Mouse (Mus musculus) embryonic facial prominence, embryonic 11.5 days (tissue): ENCODE results near the gene Acad8. TPM values are rescaled to one million over a fixed set of nuclear protein-coding genes. Genes with fewer than 3 reads are reported as not detected.

Source experiments
- ATAC-seq: fragments of 200-750 bp; cut with Nextera tagmentation; replicated peaks from 2 replicates; pipeline ENCODE4 v1.8.0; 2017; ENCODE audit warnings: low read depth; ENCODE audit not compliant: insufficient number of reproducible peaks, low FRiP score, low TSS enrichment
- DNase-seq: peaks from one replicate; pipeline ENCODE4 v3.0.0-alpha.2; 2015; ENCODE audit warnings: low spot score
- H3K27ac ChIP-seq: fragments of 300-500 bp; sonication (generic); replicated peaks from 2 replicates; pipeline ENCODE4 v1.5.1; 2014; ENCODE audit warnings: mild to moderate bottlenecking, low read depth, low read length, control low read depth
- H3K27me3 ChIP-seq: fragments of 300-500 bp; sonication (generic); 2 replicates; pipeline ENCODE4 v1.6.1; 2014; ENCODE audit warnings: mild to moderate bottlenecking, low read length, moderate library complexity, mixed read lengths; ENCODE audit not compliant: control insufficient read depth, insufficient read depth
- H3K36me3 ChIP-seq: fragments of 300-500 bp; sonication (generic); replicated peaks from 2 replicates; pipeline ENCODE4 v1.6.1; 2014; ENCODE audit warnings: low read depth, mild to moderate bottlenecking, low read length, moderate library complexity, mixed read lengths; ENCODE audit not compliant: control insufficient read depth, insufficient read depth
- H3K4me1 ChIP-seq: fragments of 300-500 bp; sonication (generic); 2 replicates; pipeline ENCODE4 v1.6.1; 2014; ENCODE audit warnings: low read length, mixed read lengths; ENCODE audit not compliant: control insufficient read depth, insufficient read depth
- H3K4me2 ChIP-seq: fragments of 300-500 bp; sonication (generic); 2 replicates; pipeline ENCODE4 v1.6.1; 2014; ENCODE audit warnings: low read depth, mild to moderate bottlenecking, control low read depth, low read length, moderate library complexity
- H3K4me3 ChIP-seq: fragments of 300-500 bp; sonication (generic); 2 replicates; pipeline ENCODE4 v1.5.1; 2014; ENCODE audit warnings: low read depth, low read length, control low read depth
- H3K9ac ChIP-seq: fragments of 300-500 bp; sonication (generic); replicated peaks from 2 replicates; pipeline ENCODE4 v1.6.1; 2014; ENCODE audit warnings: mild to moderate bottlenecking, control low read depth, low read length
- H3K9me3 ChIP-seq: fragments of 300-500 bp; sonication (generic); replicated peaks from 2 replicates; pipeline ENCODE4 v1.6.1; 2016; ENCODE audit warnings: mild to moderate bottlenecking, low read length, inconsistent platforms, mixed read lengths; ENCODE audit not compliant: control insufficient read depth
- WGBS: fragments of 180-500 bp; shearing (Covaris S2); extraction: QIAGEN DNeasy Blood & Tissue Kit; methylation state at CpG from one replicate; pipeline ENCODE4 v1.1.7; 2014; 5-methylcytosine and 5-hydroxymethylcytosine counted together
- polyA plus RNA-seq: library from polyadenylated mRNA; unstranded; fragments of >200 nt; fragmentation: Nextera tagmentation; extraction: Ambion mirVana; gene quantifications from 2 replicates; pipeline ENCODE4 v1.2.1, GENCODE M21; 2014

The Acad8 gene
- polyA plus RNA-seq, 1 experiment from 2014 or later = 42.8 TPM

GRCm38 (mm10) chr9:26947790-26948189 is 51.6 kb downstream of the Acad8 start:
- Histone ChIP-seq H3K4me3 (no peak overlapping the region), H3K27ac (no peak overlapping the region), H3K4me1 (no peaks in the 10 kb centered on the region), H3K9me3 (no peaks in the 10 kb centered on the region), H3K4me2 (no peak overlapping the region), H3K27me3 (no peaks in the 10 kb centered on the region), H3K36me3 (no peaks in the 10 kb centered on the region), H3K9ac (no peak overlapping the region)
- ATAC-seq = no peak
- DNase-seq = no peak
- 67% methylated on average over 2 of the region's 2 CpGs for WGBS

- H3K9me3 ChIP-seq = no peaks in the 10 kb centered on the region
- DNase-seq (no peak), ATAC-seq (no peak)
- H3K9ac ChIP-seq = no peak overlapping the region
- no peak overlapping the region for H3K4me2 ChIP-seq
- WGBS = 90% methylated on average over 3 of the region's 3 CpGs
- no peaks in the 10 kb centered on the region for H3K36me3 ChIP-seq
- H3K27ac ChIP-seq = no peak overlapping the region
- H3K4me1 ChIP-seq = no peaks in the 10 kb centered on the region
- H3K4me3 ChIP-seq = no peak overlapping the region
- no peaks in the 10 kb centered on the region for H3K27me3 ChIP-seq
Observed at GRCm38 (mm10) chr9:26924146-26924545, 75.2 kb downstream of the Acad8 start.

Other genes starting within 250 kb of the Acad8 start
- gene Glb1l2, start 193.1 kb downstream of the Acad8 start, polyA plus RNA-seq = 4.6 and 4.7 TPM in 2 replicates
- not detected in 2 replicates for gene Glb1l3, start 138.7 kb downstream of the Acad8 start, polyA plus RNA-seq
- not detected in 2 replicates for gene Gm1110, start 76.5 kb downstream of the Acad8 start, polyA plus RNA-seq
- gene Thyn1, start 144 bp upstream of the Acad8 start, polyA plus RNA-seq = 173 and 186 TPM in 2 replicates
- gene Vps26b, start 30.5 kb upstream of the Acad8 start, polyA plus RNA-seq = 47.6 and 47.8 TPM in 2 replicates
- gene Ncapd3, start 30.6 kb upstream of the Acad8 start, polyA plus RNA-seq = 37.4 and 42.3 TPM in 2 replicates
- gene Jam3, start 155.9 kb upstream of the Acad8 start, polyA plus RNA-seq = 124 and 128 TPM in 2 replicates